Mouse (Mus musculus): ENCODE results near the gene Mau2. TPM values are rescaled to one million over a fixed set of nuclear protein-coding genes. Genes with fewer than 3 reads are reported as not detected.

The Mau2 gene
- 51.1 and 52.1 TPM in 2 replicates for polyA plus RNA-seq (2014; fragmentation: Nextera tagmentation; extraction: Ambion mirVana)

DNA sequence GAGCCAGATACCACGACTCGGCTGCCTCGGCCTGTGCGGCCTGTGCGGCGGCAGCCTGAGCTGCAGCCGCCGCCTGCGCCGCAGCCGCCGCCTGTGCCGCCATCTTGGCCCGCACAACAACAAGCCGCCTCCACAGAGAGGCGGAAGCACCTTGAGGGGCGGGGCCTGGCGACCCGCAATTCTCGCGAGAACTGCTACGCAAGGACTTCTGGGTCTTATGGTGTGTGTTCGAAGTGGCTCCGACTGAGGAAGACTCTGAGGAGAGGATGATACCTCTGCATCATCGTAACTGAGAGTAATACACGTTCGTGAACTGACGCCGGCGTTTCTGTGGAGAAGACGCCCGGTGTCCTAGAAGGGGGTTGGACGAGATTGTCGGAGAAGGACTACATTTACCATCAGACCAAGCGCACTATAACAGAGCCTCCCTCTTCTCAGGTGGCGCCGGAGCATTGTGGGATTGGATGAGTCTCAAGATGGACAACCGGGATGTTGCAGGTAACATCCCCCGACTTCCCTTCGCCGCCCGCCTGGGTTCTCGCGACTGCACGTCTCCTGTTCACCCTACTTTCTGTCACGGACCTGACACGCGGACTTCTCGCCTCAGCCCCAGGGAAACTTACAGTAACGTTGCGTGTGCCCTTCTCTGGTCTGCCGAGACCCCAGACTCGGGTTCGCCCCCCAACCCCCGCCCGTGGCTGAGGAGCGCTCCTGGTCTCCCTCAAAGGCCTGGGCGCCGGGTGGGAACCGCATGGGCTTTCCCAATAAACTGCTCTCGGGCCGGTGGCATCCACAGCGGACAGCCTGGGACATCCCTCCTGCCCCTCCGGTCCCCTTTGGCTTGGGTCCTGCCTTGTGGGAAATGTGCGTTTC lies at the start of gene Mau2, which contains the start of gene Sugp1:
TSS of gene Mau2 (minus strand) at position 152 of the 873 bp plus-strand sequence.
TSS of gene Sugp1 (plus strand) at position 231 of the 873 bp plus-strand sequence.
- H3K9ac ChIP-seq (ENCODE audit: low read depth, low read length) = peak within 1 kb of the TSS; percentile 95
- no peaks in the 10 kb centered on the region for H3K36me3 ChIP-seq (ENCODE audit: control insufficient read depth, insufficient read depth, low read length)
- peak within 1 kb of the TSS; percentile 65; the same call in 1 of the 2 replicates for H3K27ac ChIP-seq (ENCODE audit: low read depth, low read length)
- WGBS = under 1% methylated on average over 64 of the region's 65 CpGs
- H3K27me3 ChIP-seq (ENCODE audit: control insufficient read depth, insufficient read depth, low read length) = no peaks in the 10 kb centered on the region
- peak within 1 kb of the TSS; percentile 100 for H3K4me3 ChIP-seq (ENCODE audit: low read depth, low read length)
- H3K4me2 ChIP-seq (replicated peaks; ENCODE audit: low read depth, low read length) = peak within 1 kb of the TSS; percentile 87
- DNase-seq (ENCODE audit: low spot score) (peak; percentile 97), ATAC-seq (ENCODE audit: low FRiP score) (peak; percentile 98)
- peaks cover 9% of the 10 kb centered on the region; the same call in 1 of the 2 replicates for H3K4me1 ChIP-seq (replicated peaks; ENCODE audit: control insufficient read depth, insufficient read depth, low read length)
- H3K9me3 ChIP-seq (ENCODE audit: control insufficient read depth, low read length) = no peaks in the 10 kb centered on the region

DNA sequence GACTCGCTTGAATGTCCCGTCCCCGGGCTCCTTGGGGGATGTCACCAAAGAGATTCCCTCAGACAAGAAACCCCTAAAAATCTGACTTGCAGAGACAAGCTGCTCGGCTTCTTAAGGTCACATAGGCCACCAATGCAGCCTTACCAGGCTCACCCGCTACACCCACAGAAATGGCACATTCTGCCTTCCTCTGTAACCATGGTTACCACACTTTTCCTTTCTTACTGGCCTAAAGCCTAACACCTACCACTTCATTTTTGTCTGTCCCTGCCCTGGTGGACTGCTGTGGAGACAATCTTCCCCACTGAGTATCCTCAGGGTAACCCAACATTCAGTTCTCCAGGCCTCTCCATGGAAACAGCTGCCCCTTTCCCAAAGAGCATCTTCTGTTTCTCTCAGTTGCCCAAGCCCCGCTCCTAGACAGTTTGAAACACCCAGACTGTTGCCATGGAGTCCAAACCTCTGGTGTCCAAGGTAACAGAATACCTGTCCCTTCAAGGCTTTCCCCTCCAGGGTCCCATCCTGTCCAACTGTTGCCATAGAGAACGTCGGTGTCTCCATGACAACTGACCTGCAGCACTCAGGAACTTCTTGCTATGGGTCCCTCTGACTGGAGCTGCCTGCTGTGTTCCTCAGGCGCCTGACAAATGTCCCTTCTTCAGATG lies 46.9 kb upstream of the Mau2 start:
- no peak overlapping the region for H3K4me3 ChIP-seq (ENCODE audit: low read depth, low read length)
- 46% methylated on average over 9 of the region's 9 CpGs for WGBS
- peaks cover 52% of the 10 kb centered on the region for H3K27me3 ChIP-seq (ENCODE audit: control insufficient read depth, insufficient read depth, low read length)
- H3K4me1 ChIP-seq (replicated peaks; ENCODE audit: control insufficient read depth, insufficient read depth, low read length) = peaks cover 10% of the 10 kb centered on the region; the same call in 1 of the 2 replicates
- no peaks in the 10 kb centered on the region for H3K9me3 ChIP-seq (ENCODE audit: control insufficient read depth, low read length)
- ATAC-seq (ENCODE audit: low FRiP score) (peak; percentile 26; the same call in 1 of the 2 replicates), DNase-seq (ENCODE audit: low spot score) (peak; percentile 59)
- no peaks in the 10 kb centered on the region for H3K36me3 ChIP-seq (ENCODE audit: control insufficient read depth, insufficient read depth, low read length)
- H3K27ac ChIP-seq (ENCODE audit: low read depth, low read length) = no peak overlapping the region
- no peak overlapping the region for H3K4me2 ChIP-seq (replicated peaks; ENCODE audit: low read depth, low read length)
- no peak overlapping the region for H3K9ac ChIP-seq (ENCODE audit: low read depth, low read length)

DNA sequence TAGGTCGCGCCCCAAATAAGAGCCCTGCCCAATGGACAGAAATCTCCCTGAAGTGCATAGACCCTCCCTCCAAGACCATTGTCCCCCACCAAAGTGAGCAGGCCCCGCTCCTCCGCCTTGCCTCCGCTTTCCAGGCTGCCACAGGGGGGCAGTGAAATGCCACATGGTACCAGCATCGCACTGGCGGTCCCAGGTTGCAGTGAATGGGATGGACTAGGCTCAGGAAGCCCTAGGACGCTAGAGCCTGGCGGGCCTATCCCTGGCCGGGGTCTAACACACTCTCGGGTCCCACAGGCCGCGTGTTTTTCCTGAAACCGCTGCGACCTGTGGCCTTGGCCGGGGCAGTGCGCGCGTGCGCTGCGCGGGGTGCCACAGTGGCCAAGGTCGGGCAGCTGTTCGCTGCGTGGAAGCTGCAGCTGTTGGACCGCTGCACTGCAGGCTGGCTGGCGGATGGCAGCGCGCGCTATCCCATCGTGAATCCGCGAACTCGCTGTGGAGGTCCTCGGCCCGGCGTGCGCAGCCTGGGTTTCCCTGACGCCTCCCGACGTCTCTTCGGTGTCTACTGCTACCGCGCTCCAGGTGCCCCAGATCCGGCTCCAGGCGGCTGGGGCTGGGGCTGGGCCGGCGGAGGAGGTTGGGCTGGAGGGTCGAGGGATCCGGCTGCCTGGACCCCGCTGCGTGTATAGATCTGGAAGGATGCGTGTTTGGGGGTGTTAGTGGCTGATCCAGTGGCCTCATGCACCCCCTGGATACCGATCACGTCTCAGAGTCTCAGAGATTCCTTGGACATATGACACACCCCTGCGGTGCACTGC lies 45.5 kb upstream of the Mau2 start:
- Histone ChIP-seq H3K9ac (ENCODE audit: low read depth, low read length) (peak overlapping the region; percentile 35), H3K4me3 (ENCODE audit: low read depth, low read length) (peak overlapping the region; percentile 27), H3K27ac (ENCODE audit: low read depth, low read length) (no peak overlapping the region), H3K4me2 (replicated peaks; ENCODE audit: low read depth, low read length) (peak overlapping the region; percentile 81), H3K27me3 (ENCODE audit: control insufficient read depth, insufficient read depth, low read length) (peaks cover 66% of the 10 kb centered on the region), H3K9me3 (ENCODE audit: control insufficient read depth, low read length) (no peaks in the 10 kb centered on the region), H3K36me3 (ENCODE audit: control insufficient read depth, insufficient read depth, low read length) (no peaks in the 10 kb centered on the region), H3K4me1 (replicated peaks; ENCODE audit: control insufficient read depth, insufficient read depth, low read length) (peaks cover 18% of the 10 kb centered on the region)
- DNase-seq (ENCODE audit: low spot score) (peak; percentile 75), ATAC-seq (ENCODE audit: low FRiP score) (peak; percentile 71)
- WGBS = 3% methylated on average over 56 of the region's 56 CpGs

DNA sequence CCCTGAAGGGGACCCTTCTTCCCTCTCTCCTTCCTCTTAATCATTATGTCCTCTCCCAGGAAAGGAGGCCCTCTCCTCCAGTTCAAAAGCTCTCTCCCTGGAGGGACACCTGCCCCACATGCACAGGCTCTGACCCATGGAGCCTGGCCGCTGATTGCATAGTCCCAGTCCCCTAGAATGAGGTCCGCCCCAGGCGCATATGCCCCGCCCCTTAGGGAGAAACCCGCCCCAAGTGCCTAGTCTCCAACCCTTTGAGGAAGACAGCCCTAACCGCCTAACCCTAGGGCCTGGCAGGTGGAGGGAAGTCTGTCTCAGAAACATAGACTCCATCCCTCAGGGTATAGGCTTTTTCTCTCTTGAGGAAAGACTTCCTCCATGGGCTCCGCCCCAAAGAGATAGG lies 44.7 kb upstream of the Mau2 start:
- H3K9me3 ChIP-seq (ENCODE audit: control insufficient read depth, low read length) = no peaks in the 10 kb centered on the region
- ATAC-seq (ENCODE audit: low FRiP score) = no peak
- no peak overlapping the region for H3K4me3 ChIP-seq (ENCODE audit: low read depth, low read length)

DNA sequence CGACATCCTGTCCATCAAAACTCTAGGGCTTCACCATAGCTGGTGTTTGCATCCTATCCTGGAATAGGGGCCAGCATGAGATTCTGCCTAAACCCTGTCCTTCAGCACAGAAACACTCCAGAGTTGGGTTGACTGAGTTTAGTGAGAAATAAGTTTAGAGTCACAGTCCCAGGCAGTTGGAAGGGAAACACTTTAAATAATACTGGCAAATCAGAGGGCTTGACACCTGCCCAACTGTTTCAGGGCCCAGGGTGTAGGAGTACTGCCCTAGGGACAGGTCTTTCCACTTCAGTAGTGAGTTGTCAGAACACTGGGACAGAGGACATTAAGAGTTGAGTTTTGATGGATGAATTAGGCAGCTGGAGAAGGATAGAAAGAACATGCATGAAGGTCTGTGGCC lies 43.6 kb upstream of the Mau2 start:
- H3K36me3 ChIP-seq (ENCODE audit: control insufficient read depth, insufficient read depth, low read length) = no peaks in the 10 kb centered on the region
- DNase-seq (ENCODE audit: low spot score) = no peak
- peaks cover 18% of the 10 kb centered on the region for H3K4me1 ChIP-seq (replicated peaks; ENCODE audit: control insufficient read depth, insufficient read depth, low read length)
- no peak overlapping the region; the same call in 1 of the 2 replicates for H3K4me3 ChIP-seq (ENCODE audit: low read depth, low read length)
- H3K27me3 ChIP-seq (ENCODE audit: control insufficient read depth, insufficient read depth, low read length) = peaks cover 70% of the 10 kb centered on the region
- H3K4me2 ChIP-seq (replicated peaks; ENCODE audit: low read depth, low read length) = no peak overlapping the region
- ATAC-seq (ENCODE audit: low FRiP score) = no peak
- H3K27ac ChIP-seq (ENCODE audit: low read depth, low read length) = no peak overlapping the region
- no peaks in the 10 kb centered on the region for H3K9me3 ChIP-seq (ENCODE audit: control insufficient read depth, low read length)
- WGBS = 48% methylated on average over 1 of the region's 1 CpGs
- H3K9ac ChIP-seq (ENCODE audit: low read depth, low read length) = no peak overlapping the region

More for the DNA sequence above, 44.7 kb upstream of the Mau2 start:
- Histone ChIP-seq H3K4me2 (replicated peaks; ENCODE audit: low read depth, low read length) (no peak overlapping the region), H3K27me3 (ENCODE audit: control insufficient read depth, insufficient read depth, low read length) (peaks cover 70% of the 10 kb centered on the region), H3K4me1 (replicated peaks; ENCODE audit: control insufficient read depth, insufficient read depth, low read length) (peaks cover 18% of the 10 kb centered on the region), H3K27ac (ENCODE audit: low read depth, low read length) (no peak overlapping the region), H3K9ac (ENCODE audit: low read depth, low read length) (no peak overlapping the region), H3K36me3 (ENCODE audit: control insufficient read depth, insufficient read depth, low read length) (no peaks in the 10 kb centered on the region)
- 7% methylated on average over 7 of the region's 7 CpGs for WGBS
- peak; percentile 15 for DNase-seq (ENCODE audit: low spot score)

DNA sequence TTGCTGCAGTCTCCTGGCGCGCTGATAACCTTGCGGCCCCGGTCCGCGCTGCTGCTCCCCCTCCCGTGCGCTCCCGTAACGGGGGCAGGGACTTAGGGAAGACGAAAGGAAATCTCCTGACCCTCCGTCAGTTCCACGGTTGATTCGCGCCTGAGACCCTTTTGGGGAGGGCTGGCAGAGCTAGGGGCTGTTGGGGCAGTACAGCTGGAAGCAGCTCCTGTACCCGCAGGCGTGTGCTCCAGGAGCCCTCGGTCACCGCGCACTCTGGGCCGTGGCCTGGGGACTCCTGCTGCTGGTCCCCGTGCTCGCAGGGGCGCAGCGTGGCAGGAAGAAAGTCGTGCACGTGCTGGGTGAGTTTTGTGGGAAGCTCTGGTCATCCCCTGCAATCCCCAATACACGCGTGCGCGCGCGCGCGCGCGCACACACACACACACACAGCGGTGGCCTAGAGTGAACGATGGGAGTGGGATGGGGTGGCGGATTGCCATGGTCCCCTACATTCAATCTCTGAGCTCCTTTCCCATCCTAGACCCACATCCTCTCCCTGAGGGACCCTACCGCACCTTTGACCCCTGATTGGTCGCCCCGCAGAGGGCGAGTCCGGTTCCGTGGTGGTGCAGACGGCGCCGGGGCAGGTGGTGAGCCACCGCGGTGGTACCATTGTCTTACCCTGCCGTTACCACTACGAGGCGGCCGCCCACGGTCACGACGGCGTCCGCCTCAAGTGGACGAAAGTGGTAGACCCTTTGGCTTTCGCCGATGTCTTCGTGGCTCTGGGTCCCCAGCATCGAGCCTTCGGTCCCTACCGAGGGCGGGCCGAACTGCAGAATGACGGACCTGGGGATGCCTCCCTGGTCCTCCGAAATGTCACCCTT lies 41.9 kb upstream of the Mau2 start:
- H3K36me3 ChIP-seq (ENCODE audit: control insufficient read depth, insufficient read depth, low read length) = no peaks in the 10 kb centered on the region
- ATAC-seq (ENCODE audit: low FRiP score) (no peak), DNase-seq (ENCODE audit: low spot score) (peak; percentile 62)
- peak overlapping the region; percentile 31 for H3K9ac ChIP-seq (ENCODE audit: low read depth, low read length)
- H3K4me3 ChIP-seq (ENCODE audit: low read depth, low read length) = peak overlapping the region; percentile 35
- no peaks in the 10 kb centered on the region for H3K9me3 ChIP-seq (ENCODE audit: control insufficient read depth, low read length)
- 2% methylated on average over 64 of the region's 71 CpGs for whole genome bisulfite sequencing
- peaks cover 16% of the 10 kb centered on the region for H3K4me1 ChIP-seq (replicated peaks; ENCODE audit: control insufficient read depth, insufficient read depth, low read length)
- peak overlapping the region; percentile 63 for H3K4me2 ChIP-seq (replicated peaks; ENCODE audit: low read depth, low read length)
- H3K27ac ChIP-seq (ENCODE audit: low read depth, low read length) = no peak overlapping the region
- H3K27me3 ChIP-seq (ENCODE audit: control insufficient read depth, insufficient read depth, low read length) = peaks cover 67% of the 10 kb centered on the region

DNA sequence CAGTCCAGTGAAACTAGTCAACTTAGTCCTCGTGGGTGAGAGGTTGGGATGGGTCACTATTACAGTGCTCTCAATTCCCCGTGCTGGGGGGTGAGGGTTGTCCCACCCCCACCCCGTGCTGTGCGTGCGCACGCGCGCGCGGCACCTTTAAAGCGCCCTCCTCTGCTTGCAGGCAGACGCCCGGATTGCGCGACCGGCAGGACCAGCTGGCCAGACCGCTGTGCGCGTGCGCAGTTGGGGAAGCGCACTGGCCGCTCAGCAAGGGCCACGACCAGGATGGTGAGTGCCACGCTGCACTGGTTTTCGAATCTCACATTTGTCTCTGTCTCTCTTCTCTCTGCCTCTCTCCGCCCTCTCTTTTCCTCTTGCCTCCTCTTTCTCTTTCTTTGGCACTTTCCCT lies 40.8 kb upstream of the Mau2 start, which contains the start of gene Hapln4:
TSS of gene Hapln4 (plus strand) at position 173 of the 400 bp plus-strand sequence.
- no peaks in the 10 kb centered on the region for H3K36me3 ChIP-seq (ENCODE audit: control insufficient read depth, insufficient read depth, low read length)
- H3K4me3 ChIP-seq (ENCODE audit: low read depth, low read length) = peak within 1 kb of the TSS; percentile 35
- peaks cover 13% of the 10 kb centered on the region for H3K4me1 ChIP-seq (replicated peaks; ENCODE audit: control insufficient read depth, insufficient read depth, low read length)
- DNase-seq (ENCODE audit: low spot score) (peak; percentile 79), ATAC-seq (ENCODE audit: low FRiP score) (peak; percentile 33; the same call in 1 of the 2 replicates)
- peaks cover 56% of the 10 kb centered on the region for H3K27me3 ChIP-seq (ENCODE audit: control insufficient read depth, insufficient read depth, low read length)
- WGBS = under 1% methylated on average over 24 of the region's 26 CpGs
- peak within 1 kb of the TSS; percentile 31 for H3K9ac ChIP-seq (ENCODE audit: low read depth, low read length)
- H3K27ac ChIP-seq (ENCODE audit: low read depth, low read length) = no peak within 1 kb of the TSS
- peak within 1 kb of the TSS; percentile 63 for H3K4me2 ChIP-seq (replicated peaks; ENCODE audit: low read depth, low read length)
- H3K9me3 ChIP-seq (ENCODE audit: control insufficient read depth, low read length) = no peaks in the 10 kb centered on the region

All from hindbrain, embryonic 11.5 days (tissue).